Mouse (Mus musculus) intestine, embryonic 16.5 days (tissue): ENCODE results near the gene Lrrc66. TPM values are rescaled to one million over a fixed set of nuclear protein-coding genes. Genes with fewer than 3 reads are reported as not detected.

ENCODE experiments used
- ATAC-seq: fragments of 200-750 bp; cut with Nextera tagmentation; 2 replicates; pipeline ENCODE4 v1.8.0; 2017; ENCODE audit warnings: moderate TSS enrichment, moderate library complexity
- H3K27ac ChIP-seq: fragments of 300-500 bp; sonication (generic); 2 replicates; pipeline ENCODE4 v1.5.1; 2014; ENCODE audit warnings: mild to moderate bottlenecking, low read length
- H3K27me3 ChIP-seq: fragments of 300-500 bp; sonication (generic); replicated peaks from 2 replicates; pipeline ENCODE4 v1.6.1; 2014; ENCODE audit warnings: low read length, control low read depth, mixed read lengths; ENCODE audit not compliant: control insufficient read depth, insufficient read depth
- H3K36me3 ChIP-seq: fragments of 300-500 bp; sonication (generic); 2 replicates; pipeline ENCODE4 v1.6.1; 2014; ENCODE audit warnings: low read length, control low read depth; ENCODE audit not compliant: control insufficient read depth, insufficient read depth
- H3K4me1 ChIP-seq: fragments of 300-500 bp; sonication (generic); 2 replicates; pipeline ENCODE4 v1.6.1; 2014; ENCODE audit warnings: low read length, control low read depth, mixed read lengths; ENCODE audit not compliant: control insufficient read depth, insufficient read depth
- H3K4me2 ChIP-seq: fragments of 300-500 bp; sonication (generic); 2 replicates; pipeline ENCODE4 v1.6.1; 2014; ENCODE audit warnings: low read depth, low read length, control low read depth
- H3K4me3 ChIP-seq: fragments of 300-500 bp; sonication (generic); 2 replicates; pipeline ENCODE4 v1.5.1; 2014; ENCODE audit warnings: mild to moderate bottlenecking, low read length
- H3K9ac ChIP-seq: fragments of 300-500 bp; sonication (generic); 2 replicates; pipeline ENCODE4 v1.6.1; 2014; ENCODE audit warnings: low read depth, low read length
- H3K9me3 ChIP-seq: fragments of 300-500 bp; sonication (generic); 2 replicates; pipeline ENCODE4 v1.6.1; 2016; ENCODE audit warnings: low read length, control low read depth; ENCODE audit not compliant: control insufficient read depth
- whole genome bisulfite sequencing: fragments of 180-500 bp; shearing (Covaris S2); extraction: QIAGEN DNeasy Blood & Tissue Kit; methylation state at CpG from one replicate; pipeline ENCODE4 v1.1.7; 2014; 5-methylcytosine and 5-hydroxymethylcytosine counted together
- polyA plus RNA-seq: library from polyadenylated mRNA; unstranded; fragments of >200 nt; fragmentation: Nextera tagmentation; extraction: Ambion mirVana; gene quantifications from 2 replicates; pipeline ENCODE4 v1.2.1, GENCODE M21; 2015

The Lrrc66 gene
- 7.2 and 10.3 TPM in 2 replicates for polyA plus RNA-seq

- no peak within 1 kb of the TSS for H3K27ac ChIP-seq
- H3K4me1 ChIP-seq, result no peaks in the 10 kb centered on the region
- no peak for ATAC-seq
- WGBS, result 81% methylated on average over 8 of the region's 8 CpGs
- no peak within 1 kb of the TSS for H3K4me3 ChIP-seq
- no peak within 1 kb of the TSS for H3K9ac ChIP-seq
- no peaks in the 10 kb centered on the region for H3K36me3 ChIP-seq
- no peak within 1 kb of the TSS for H3K4me2 ChIP-seq
- no peaks in the 10 kb centered on the region for H3K27me3 ChIP-seq
- H3K9me3 ChIP-seq, result no peaks in the 10 kb centered on the region
Observed at GRCm38 (mm10) chr5:73632291-73632690, at the start of gene Lrrc66. TSS of gene Lrrc66 (minus strand) at chr5:73632526.

GRCm38 (mm10) chr5:73676626-73677025 is 44.3 kb upstream of the Lrrc66 start:
- WGBS, result 63% methylated on average over 13 of the region's 13 CpGs
- no peak for ATAC-seq

GRCm38 (mm10) chr5:73675604-73676003 is 43.3 kb upstream of the Lrrc66 start:
- H3K4me2 ChIP-seq, result no peak overlapping the region
- H3K36me3 ChIP-seq, result no peaks in the 10 kb centered on the region
- H3K9me3 ChIP-seq, result no peaks in the 10 kb centered on the region
- 81% methylated on average over 3 of the region's 3 CpGs for WGBS
- H3K27ac ChIP-seq, result no peak overlapping the region
- H3K27me3 ChIP-seq, result no peaks in the 10 kb centered on the region
- H3K4me3 ChIP-seq, result no peak overlapping the region
- H3K4me1 ChIP-seq, result no peaks in the 10 kb centered on the region
- ATAC-seq, result no peak
- no peak overlapping the region for H3K9ac ChIP-seq

More at GRCm38 (mm10) chr5:73676626-73677025, 44.3 kb upstream of the Lrrc66 start:
- Histone ChIP-seq H3K9me3 (no peaks in the 10 kb centered on the region), H3K27me3 (no peaks in the 10 kb centered on the region), H3K4me3 (no peak overlapping the region), H3K4me2 (no peak overlapping the region), H3K4me1 (no peaks in the 10 kb centered on the region), H3K27ac (no peak overlapping the region), H3K9ac (no peak overlapping the region), H3K36me3 (no peaks in the 10 kb centered on the region)

GRCm38 (mm10) chr5:73669386-73669785 is 37.1 kb upstream of the Lrrc66 start:
- H3K9me3 ChIP-seq, result no peaks in the 10 kb centered on the region
- WGBS, result 54% methylated on average over 26 of the region's 26 CpGs
- H3K4me1 ChIP-seq, result no peaks in the 10 kb centered on the region
- no peak overlapping the region for H3K4me3 ChIP-seq
- no peak for ATAC-seq
- H3K4me2 ChIP-seq, result no peak overlapping the region
- no peak overlapping the region for H3K9ac ChIP-seq
- no peaks in the 10 kb centered on the region for H3K36me3 ChIP-seq
- peaks cover 3% of the 10 kb centered on the region; the same call in 1 of the 2 replicates for H3K27me3 ChIP-seq
- H3K27ac ChIP-seq, result no peak overlapping the region

- no peak for ATAC-seq
- H3K9me3 ChIP-seq, result no peaks in the 10 kb centered on the region
- H3K4me3 ChIP-seq, result no peak overlapping the region
- no peaks in the 10 kb centered on the region for H3K4me1 ChIP-seq
- WGBS, result 87% methylated on average over 2 of the region's 2 CpGs
- H3K9ac ChIP-seq, result no peak overlapping the region
- H3K36me3 ChIP-seq, result no peaks in the 10 kb centered on the region
- peaks cover 3% of the 10 kb centered on the region; the same call in 1 of the 2 replicates for H3K27me3 ChIP-seq
- no peak overlapping the region for H3K27ac ChIP-seq
- H3K4me2 ChIP-seq, result no peak overlapping the region
Observed at GRCm38 (mm10) chr5:73667877-73668276, 35.6 kb upstream of the Lrrc66 start.

- 76% methylated on average over 2 of the region's 2 CpGs for WGBS
- Histone ChIP-seq H3K36me3 (no peaks in the 10 kb centered on the region), H3K4me2 (no peak overlapping the region), H3K27me3 (peaks cover 3% of the 10 kb centered on the region; the same call in 1 of the 2 replicates), H3K9ac (no peak overlapping the region), H3K9me3 (no peaks in the 10 kb centered on the region), H3K4me3 (no peak overlapping the region), H3K27ac (no peak overlapping the region), H3K4me1 (no peaks in the 10 kb centered on the region)
- ATAC-seq, result no peak
Observed at GRCm38 (mm10) chr5:73666695-73667094, 34.4 kb upstream of the Lrrc66 start.

- ATAC-seq, result no peak
- 2% methylated on average over 4 of the region's 4 CpGs for WGBS
- peaks cover 42% of the 10 kb centered on the region for H3K27me3 ChIP-seq
- peak overlapping the region; percentile 61; the same call in 1 of the 2 replicates for H3K9ac ChIP-seq
- peaks cover 21% of the 10 kb centered on the region for H3K4me1 ChIP-seq
- no peak overlapping the region for H3K27ac ChIP-seq
- H3K4me3 ChIP-seq, result peak overlapping the region; percentile 53
- peak overlapping the region; percentile 89 for H3K4me2 ChIP-seq
- H3K36me3 ChIP-seq, result no peaks in the 10 kb centered on the region
- H3K9me3 ChIP-seq, result no peaks in the 10 kb centered on the region
Observed at GRCm38 (mm10) chr5:73651855-73652201, 19.5 kb upstream of the Lrrc66 start.

- Histone ChIP-seq H3K9ac (peak within 1 kb of the TSS; percentile 61), H3K4me2 (peak within 1 kb of the TSS; percentile 89), H3K36me3 (no peaks in the 10 kb centered on the region), H3K4me1 (peaks cover 21% of the 10 kb centered on the region), H3K27ac (no peak within 1 kb of the TSS), H3K9me3 (no peaks in the 10 kb centered on the region), H3K4me3 (peak within 1 kb of the TSS; percentile 53), H3K27me3 (peaks cover 42% of the 10 kb centered on the region)
- no peak for ATAC-seq
- under 1% methylated on average over 57 of the region's 57 CpGs for WGBS
Observed at GRCm38 (mm10) chr5:73651061-73651854, 18.9 kb upstream of the Lrrc66 start, which contains the start of gene Spata18. TSS of gene Spata18 (plus strand) at chr5:73651379.

GRCm38 (mm10) chr5:73650365-73650964 is 18.1 kb upstream of the Lrrc66 start:
- H3K9me3 ChIP-seq, result no peaks in the 10 kb centered on the region
- WGBS, result 2% methylated on average over 15 of the region's 15 CpGs
- peaks cover 42% of the 10 kb centered on the region for H3K27me3 ChIP-seq
- peak overlapping the region; percentile 61 for H3K9ac ChIP-seq
- peak overlapping the region; percentile 89 for H3K4me2 ChIP-seq
- no peaks in the 10 kb centered on the region for H3K36me3 ChIP-seq
- H3K4me1 ChIP-seq, result peaks cover 21% of the 10 kb centered on the region
- peak overlapping the region; percentile 53 for H3K4me3 ChIP-seq
- no peak for ATAC-seq
- H3K27ac ChIP-seq, result no peak overlapping the region
